Mouse (Mus musculus): ENCODE measurements around the gene Aldh3b3. TPM values are rescaled to one million over a fixed set of nuclear protein-coding genes. Genes with fewer than 3 reads are reported as not detected.
"Not testable (repeated sequence)": the region's sequence is repeated elsewhere in the genome, so short reads cannot be mapped to it uniquely, and the experiment has no call there.

Aldh3b3 gene
- polyA plus RNA-seq, 1 experiment from 2014 or later: not detected

- H3K36me3 ChIP-seq (ENCODE audit: control insufficient read depth, insufficient read depth, low read length): no peaks in the 10 kb centered on the region; the same call in 1 of the 2 replicates
- H3K9me3 ChIP-seq (replicated peaks; ENCODE audit: control insufficient read depth, low read length): no peaks in the 10 kb centered on the region
- H3K4me2 ChIP-seq: no peak overlapping the region
- no peak overlapping the region for H3K9ac ChIP-seq (ENCODE audit: low read depth, low read length)
- ATAC-seq (replicated peaks; ENCODE audit: insufficient number of reproducible peaks, low FRiP score, low TSS enrichment): 0 out of 2 replicates have a peak, but pooled peaks have one; percentile 32
- H3K4me1 ChIP-seq (ENCODE audit: control insufficient read depth, insufficient read depth, low read length): peaks cover 5% of the 10 kb centered on the region; the same call in 1 of the 2 replicates
- H3K27ac ChIP-seq (ENCODE audit: low read depth, low read length): no peak overlapping the region
- WGBS (ENCODE audit: insufficient replicate concordance): 11% methylated on average over 2 of the region's 2 CpGs
- H3K27me3 ChIP-seq (ENCODE audit: control insufficient read depth, insufficient read depth, low read length): peaks cover 11% of the 10 kb centered on the region; the same call in 1 of the 2 replicates
- no peak overlapping the region for H3K4me3 ChIP-seq (ENCODE audit: low read depth, low read length)
Measured at GRCm38 (mm10) chr19:3946715-3947114, 11.7 kb upstream of the Aldh3b3 start.

- Histone ChIP-seq H3K27ac (ENCODE audit: low read depth, low read length) (no peak overlapping the region), H3K4me1 (ENCODE audit: control insufficient read depth, insufficient read depth, low read length) (peaks cover 5% of the 10 kb centered on the region; the same call in 1 of the 2 replicates), H3K4me3 (ENCODE audit: low read depth, low read length) (no peak overlapping the region), H3K4me2 (no peak overlapping the region), H3K9me3 (replicated peaks; ENCODE audit: control insufficient read depth, low read length) (no peaks in the 10 kb centered on the region), H3K9ac (ENCODE audit: low read depth, low read length) (no peak overlapping the region), H3K36me3 (ENCODE audit: control insufficient read depth, insufficient read depth, low read length) (no peaks in the 10 kb centered on the region; the same call in 1 of the 2 replicates), H3K27me3 (ENCODE audit: control insufficient read depth, insufficient read depth, low read length) (peaks cover 11% of the 10 kb centered on the region; the same call in 1 of the 2 replicates)
- ATAC-seq (replicated peaks; ENCODE audit: insufficient number of reproducible peaks, low FRiP score, low TSS enrichment): no peak
- WGBS (ENCODE audit: insufficient replicate concordance): 67% methylated on average over 3 of the region's 3 CpGs
Measured at GRCm38 (mm10) chr19:3947813-3948212, 10.6 kb upstream of the Aldh3b3 start.

- H3K4me1 ChIP-seq (ENCODE audit: control insufficient read depth, insufficient read depth, low read length): peaks cover 5% of the 10 kb centered on the region; the same call in 1 of the 2 replicates
- H3K9ac ChIP-seq (ENCODE audit: low read depth, low read length): no peak overlapping the region
- H3K27me3 ChIP-seq (ENCODE audit: control insufficient read depth, insufficient read depth, low read length): peaks cover 7% of the 10 kb centered on the region; the same call in 1 of the 2 replicates
- no peak overlapping the region for H3K27ac ChIP-seq (ENCODE audit: low read depth, low read length)
- WGBS (ENCODE audit: insufficient replicate concordance): 60% methylated on average over 14 of the region's 14 CpGs
- H3K36me3 ChIP-seq (ENCODE audit: control insufficient read depth, insufficient read depth, low read length): no peaks in the 10 kb centered on the region; the same call in 1 of the 2 replicates
- no peak for ATAC-seq (replicated peaks; ENCODE audit: insufficient number of reproducible peaks, low FRiP score, low TSS enrichment)
- no peak overlapping the region for H3K4me3 ChIP-seq (ENCODE audit: low read depth, low read length)
- no peak overlapping the region for H3K4me2 ChIP-seq
- no peaks in the 10 kb centered on the region for H3K9me3 ChIP-seq (replicated peaks; ENCODE audit: control insufficient read depth, low read length)
Measured at GRCm38 (mm10) chr19:3948546-3948945, 9.9 kb upstream of the Aldh3b3 start.

GRCm38 (mm10) chr19:3950331-3950730, 8.1 kb upstream of the Aldh3b3 start:
- 73% methylated on average over 3 of the region's 3 CpGs for WGBS (ENCODE audit: insufficient replicate concordance)
- H3K4me3 ChIP-seq (ENCODE audit: low read depth, low read length): no peak overlapping the region
- no peak for ATAC-seq (replicated peaks; ENCODE audit: insufficient number of reproducible peaks, low FRiP score, low TSS enrichment)

GRCm38 (mm10) chr19:3951461-3951860, 7.0 kb upstream of the Aldh3b3 start:
- no peak overlapping the region for H3K27ac ChIP-seq (ENCODE audit: low read depth, low read length)
- no peaks in the 10 kb centered on the region for H3K27me3 ChIP-seq (ENCODE audit: control insufficient read depth, insufficient read depth, low read length)
- H3K4me2 ChIP-seq: no peak overlapping the region
- no peak overlapping the region for H3K4me3 ChIP-seq (ENCODE audit: low read depth, low read length)
- no peak overlapping the region for H3K9ac ChIP-seq (ENCODE audit: low read depth, low read length)
- no peaks in the 10 kb centered on the region for H3K9me3 ChIP-seq (replicated peaks; ENCODE audit: control insufficient read depth, low read length)
- H3K36me3 ChIP-seq (ENCODE audit: control insufficient read depth, insufficient read depth, low read length): no peaks in the 10 kb centered on the region
- ATAC-seq (replicated peaks; ENCODE audit: insufficient number of reproducible peaks, low FRiP score, low TSS enrichment): no peak
- H3K4me1 ChIP-seq (ENCODE audit: control insufficient read depth, insufficient read depth, low read length): no peaks in the 10 kb centered on the region

More at GRCm38 (mm10) chr19:3950331-3950730, 8.1 kb upstream of the Aldh3b3 start:
- H3K9me3 ChIP-seq (replicated peaks; ENCODE audit: control insufficient read depth, low read length): no peaks in the 10 kb centered on the region
- H3K27ac ChIP-seq (ENCODE audit: low read depth, low read length): no peak overlapping the region
- no peaks in the 10 kb centered on the region for H3K27me3 ChIP-seq (ENCODE audit: control insufficient read depth, insufficient read depth, low read length)
- H3K4me1 ChIP-seq (ENCODE audit: control insufficient read depth, insufficient read depth, low read length): peaks cover 5% of the 10 kb centered on the region; the same call in 1 of the 2 replicates
- H3K9ac ChIP-seq (ENCODE audit: low read depth, low read length): no peak overlapping the region
- H3K4me2 ChIP-seq: no peak overlapping the region
- no peaks in the 10 kb centered on the region; the same call in 1 of the 2 replicates for H3K36me3 ChIP-seq (ENCODE audit: control insufficient read depth, insufficient read depth, low read length)

GRCm38 (mm10) chr19:3952099-3952498, 6.3 kb upstream of the Aldh3b3 start:
- no peak overlapping the region for H3K4me3 ChIP-seq (ENCODE audit: low read depth, low read length)
- H3K27ac ChIP-seq (ENCODE audit: low read depth, low read length): no peak overlapping the region
- no peak for ATAC-seq (replicated peaks; ENCODE audit: insufficient number of reproducible peaks, low FRiP score, low TSS enrichment)
- no peak overlapping the region for H3K4me2 ChIP-seq
- H3K4me1 ChIP-seq (ENCODE audit: control insufficient read depth, insufficient read depth, low read length): no peaks in the 10 kb centered on the region
- no peaks in the 10 kb centered on the region for H3K9me3 ChIP-seq (replicated peaks; ENCODE audit: control insufficient read depth, low read length)
- 23% methylated on average over 1 of the region's 1 CpGs for WGBS (ENCODE audit: insufficient replicate concordance)
- no peaks in the 10 kb centered on the region for H3K36me3 ChIP-seq (ENCODE audit: control insufficient read depth, insufficient read depth, low read length)
- no peaks in the 10 kb centered on the region for H3K27me3 ChIP-seq (ENCODE audit: control insufficient read depth, insufficient read depth, low read length)
- H3K9ac ChIP-seq (ENCODE audit: low read depth, low read length): no peak overlapping the region

- H3K4me3 ChIP-seq (ENCODE audit: low read depth, low read length): no peak overlapping the region
- no peaks in the 10 kb centered on the region for H3K4me1 ChIP-seq (ENCODE audit: control insufficient read depth, insufficient read depth, low read length)
- no peak overlapping the region for H3K27ac ChIP-seq (ENCODE audit: low read depth, low read length)
- 72% methylated on average over 3 of the region's 3 CpGs for WGBS (ENCODE audit: insufficient replicate concordance)
- H3K27me3 ChIP-seq (ENCODE audit: control insufficient read depth, insufficient read depth, low read length): peaks cover 3% of the 10 kb centered on the region; the same call in 1 of the 2 replicates
- ATAC-seq (replicated peaks; ENCODE audit: insufficient number of reproducible peaks, low FRiP score, low TSS enrichment): no peak
- no peaks in the 10 kb centered on the region for H3K36me3 ChIP-seq (ENCODE audit: control insufficient read depth, insufficient read depth, low read length)
- H3K9ac ChIP-seq (ENCODE audit: low read depth, low read length): no peak overlapping the region
- H3K9me3 ChIP-seq (replicated peaks; ENCODE audit: control insufficient read depth, low read length): no peaks in the 10 kb centered on the region
- no peak overlapping the region for H3K4me2 ChIP-seq
Measured at GRCm38 (mm10) chr19:3955033-3955432, 3.4 kb upstream of the Aldh3b3 start.

GRCm38 (mm10) chr19:3955804-3956203, 2.6 kb upstream of the Aldh3b3 start:
- no peak overlapping the region for H3K27ac ChIP-seq (ENCODE audit: low read depth, low read length)
- H3K9me3 ChIP-seq (replicated peaks; ENCODE audit: control insufficient read depth, low read length): no peaks in the 10 kb centered on the region
- no peak overlapping the region for H3K9ac ChIP-seq (ENCODE audit: low read depth, low read length)
- H3K4me1 ChIP-seq (ENCODE audit: control insufficient read depth, insufficient read depth, low read length): no peaks in the 10 kb centered on the region
- no peaks in the 10 kb centered on the region for H3K36me3 ChIP-seq (ENCODE audit: control insufficient read depth, insufficient read depth, low read length)
- no peak for ATAC-seq (replicated peaks; ENCODE audit: insufficient number of reproducible peaks, low FRiP score, low TSS enrichment)
- H3K4me3 ChIP-seq (ENCODE audit: low read depth, low read length): no peak overlapping the region
- peaks cover 3% of the 10 kb centered on the region; the same call in 1 of the 2 replicates for H3K27me3 ChIP-seq (ENCODE audit: control insufficient read depth, insufficient read depth, low read length)
- H3K4me2 ChIP-seq: no peak overlapping the region
- 32% methylated on average over 4 of the region's 4 CpGs for WGBS (ENCODE audit: insufficient replicate concordance)

GRCm38 (mm10) chr19:3957296-3958036, 979 bp upstream of the Aldh3b3 start:
- whole genome bisulfite sequencing (ENCODE audit: insufficient replicate concordance): 83% methylated on average over 5 of the region's 5 CpGs
- not testable (repeated sequence) for H3K9ac ChIP-seq (ENCODE audit: low read depth, low read length); H3K27ac ChIP-seq (ENCODE audit: low read depth, low read length); H3K4me2 ChIP-seq; H3K27me3 ChIP-seq (ENCODE audit: control insufficient read depth, insufficient read depth, low read length); H3K36me3 ChIP-seq (ENCODE audit: control insufficient read depth, insufficient read depth, low read length); H3K9me3 ChIP-seq (replicated peaks; ENCODE audit: control insufficient read depth, low read length); ATAC-seq (replicated peaks; ENCODE audit: insufficient number of reproducible peaks, low FRiP score, low TSS enrichment); H3K4me3 ChIP-seq (ENCODE audit: low read depth, low read length); H3K4me1 ChIP-seq (ENCODE audit: control insufficient read depth, insufficient read depth, low read length)
